Mouse (Mus musculus) neural tube, embryonic 15.5 days (tissue): ENCODE measurements around the gene Iqgap3. TPM values are rescaled to one million over a fixed set of nuclear protein-coding genes. Genes with fewer than 3 reads are reported as not detected.

Experiments
- ATAC-seq: fragments of 200-750 bp; cut with Nextera tagmentation; 2 replicates; pipeline ENCODE4 v1.8.0; 2017; ENCODE audit warnings: mild to moderate bottlenecking, moderate TSS enrichment, moderate library complexity; ENCODE audit not compliant: low FRiP score
- H3K27ac ChIP-seq: fragments of 300-500 bp; sonication (generic); replicated peaks from 2 replicates; pipeline ENCODE4 v1.5.1; 2015; ENCODE audit warnings: mild to moderate bottlenecking, inconsistent platforms
- H3K27me3 ChIP-seq: fragments of 300-500 bp; sonication (generic); replicated peaks from 2 replicates; pipeline ENCODE4 v1.6.1; 2015; ENCODE audit warnings: inconsistent platforms
- H3K36me3 ChIP-seq: fragments of 300-500 bp; sonication (generic); 2 replicates; pipeline ENCODE4 v1.6.1; 2015; ENCODE audit warnings: inconsistent platforms
- H3K4me1 ChIP-seq: fragments of 300-500 bp; sonication (generic); 2 replicates; pipeline ENCODE4 v1.6.1; 2015; ENCODE audit warnings: inconsistent platforms
- H3K4me2 ChIP-seq: fragments of 300-500 bp; sonication (generic); 2 replicates; pipeline ENCODE4 v1.6.1; 2015; ENCODE audit warnings: inconsistent platforms, mild to moderate bottlenecking, moderate library complexity
- H3K4me3 ChIP-seq: fragments of 300-500 bp; sonication (generic); replicated peaks from 2 replicates; pipeline ENCODE4 v1.5.1; 2015; ENCODE audit warnings: mild to moderate bottlenecking, inconsistent platforms
- H3K9ac ChIP-seq: fragments of 300-500 bp; sonication (generic); replicated peaks from 2 replicates; pipeline ENCODE4 v1.6.1; 2015; ENCODE audit warnings: mild to moderate bottlenecking, inconsistent platforms
- H3K9me3 ChIP-seq: fragments of 300-500 bp; sonication (generic); replicated peaks from 2 replicates; pipeline ENCODE4 v1.6.1; 2016; ENCODE audit warnings: inconsistent platforms
- WGBS: fragments of 180-500 bp; shearing (Covaris S2); methylation state at CpG from one replicate; pipeline ENCODE4 v1.1.7; 2015; ENCODE audit warnings: mixed read lengths; 5-methylcytosine and 5-hydroxymethylcytosine counted together
- polyA plus RNA-seq: library from polyadenylated mRNA; unstranded; fragments of >200 nt; fragmentation: Nextera tagmentation; extraction: Ambion mirVana; gene quantifications from 2 replicates; pipeline ENCODE4 v1.2.1, GENCODE M21; 2015

The Iqgap3 gene
- polyA plus RNA-seq = 2.8 and 4.9 TPM in 2 replicates

DNA sequence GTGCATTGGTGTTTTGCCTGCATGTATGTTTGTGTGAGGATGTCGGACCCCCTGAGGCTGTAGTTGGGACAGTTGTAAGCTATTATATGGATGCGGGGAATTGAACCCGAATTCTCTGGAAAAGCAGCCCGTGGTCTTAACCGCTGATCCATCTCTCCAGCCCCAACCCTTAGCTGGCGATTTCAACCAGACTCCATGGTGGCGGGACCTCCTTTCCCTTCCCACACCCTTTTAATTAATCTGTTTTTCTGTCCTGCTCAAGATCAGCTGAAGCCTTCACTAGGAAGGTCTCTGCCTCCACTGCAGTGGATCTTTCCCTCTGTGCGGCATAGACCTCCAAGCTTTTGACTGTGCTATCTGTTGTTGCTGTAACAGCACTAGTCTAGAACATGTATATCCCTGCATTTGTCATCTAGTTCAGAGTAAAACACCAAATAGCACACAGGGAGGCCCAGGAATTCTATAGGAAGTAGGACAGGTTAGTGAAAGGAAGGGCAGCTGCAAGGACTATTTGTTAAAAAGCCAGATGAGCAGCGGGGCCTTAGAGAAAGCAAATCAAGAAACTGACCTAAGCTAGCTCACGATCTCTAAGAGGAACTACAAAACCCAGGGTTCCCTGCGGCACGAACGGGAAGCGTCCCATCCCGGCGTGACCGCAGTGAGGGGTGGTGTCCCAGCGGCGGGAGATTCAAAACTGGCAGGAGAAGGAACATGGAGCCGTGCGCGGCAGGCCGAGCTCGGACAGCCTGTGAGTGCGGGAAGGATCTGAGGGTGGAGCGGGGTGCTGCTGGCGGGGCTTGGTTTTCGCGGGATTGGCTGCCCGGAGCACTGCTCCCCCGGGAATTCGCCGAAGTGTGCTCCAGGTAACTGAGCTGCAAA, at the start of gene Iqgap3:
Gene Iqgap3, plus strand, starts transcription at position 627 of the 879 bp plus-strand sequence.
- Histone ChIP-seq H3K9ac (peak within 1 kb of the TSS; percentile 41), H3K27me3 (no peaks in the 10 kb centered on the region), H3K27ac (peak within 1 kb of the TSS; percentile 42; the same call in 1 of the 2 replicates), H3K4me1 (peaks cover 16% of the 10 kb centered on the region), H3K4me2 (peak within 1 kb of the TSS; percentile 80), H3K9me3 (no peaks in the 10 kb centered on the region), H3K36me3 (no peaks in the 10 kb centered on the region), H3K4me3 (peak within 1 kb of the TSS; percentile 43)
- 20% methylated on average over 33 of the region's 33 CpGs for WGBS
- peak; percentile 93 for ATAC-seq

- H3K4me3 ChIP-seq = no peak overlapping the region
- no peaks in the 10 kb centered on the region for H3K36me3 ChIP-seq
- no peaks in the 10 kb centered on the region for H3K9me3 ChIP-seq
- no peak overlapping the region for H3K4me2 ChIP-seq
- H3K4me1 ChIP-seq = no peaks in the 10 kb centered on the region
- WGBS = 75% methylated on average over 5 of the region's 5 CpGs
- H3K27ac ChIP-seq = no peak overlapping the region
- H3K9ac ChIP-seq = no peak overlapping the region
- H3K27me3 ChIP-seq = peaks cover 47% of the 10 kb centered on the region
- no peak for ATAC-seq
Measured at GRCm38 (mm10) chr3:88033506-88033905, 48.3 kb upstream of the Iqgap3 start.

DNA sequence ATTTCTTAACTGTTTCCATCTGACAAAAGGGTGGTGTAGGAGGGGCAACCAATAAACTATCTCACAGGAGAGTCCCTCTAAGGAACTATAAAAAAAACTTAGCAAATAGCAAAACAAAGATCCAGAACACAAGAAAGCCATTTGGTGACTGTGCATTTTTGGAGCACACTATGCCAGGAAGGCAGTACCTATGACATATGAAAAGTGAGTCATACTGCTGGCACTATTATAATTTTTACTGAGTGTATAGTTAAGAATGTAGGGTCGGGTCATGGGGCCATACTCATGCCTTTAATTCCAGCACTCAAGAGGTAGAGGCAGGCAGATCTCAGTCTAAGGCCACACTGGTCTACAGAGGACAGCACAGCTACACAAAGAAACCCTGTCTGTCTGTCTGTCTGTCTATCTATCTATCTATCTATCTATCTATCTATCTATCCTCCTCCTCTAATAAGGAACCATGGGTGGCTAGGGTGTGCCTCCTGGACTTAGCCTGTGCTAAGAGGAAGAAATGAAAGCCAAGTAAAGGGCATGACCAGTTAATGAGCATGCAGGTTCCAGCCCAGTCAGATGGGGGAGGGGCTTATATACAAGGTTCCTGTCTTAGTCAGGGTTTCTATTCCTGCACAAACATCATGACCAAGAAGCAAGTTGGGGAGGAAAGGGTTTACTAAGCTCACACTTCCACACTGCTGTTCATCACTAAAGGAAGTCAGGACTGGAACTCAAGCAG, 46.0 kb upstream of the Iqgap3 start:
- H3K4me1 ChIP-seq = no peaks in the 10 kb centered on the region
- no peaks in the 10 kb centered on the region for H3K36me3 ChIP-seq
- 76% methylated on average over 1 of the region's 1 CpGs for WGBS
- no peak overlapping the region for H3K4me3 ChIP-seq
- H3K27ac ChIP-seq = no peak overlapping the region
- no peak overlapping the region for H3K4me2 ChIP-seq
- peaks cover 50% of the 10 kb centered on the region for H3K27me3 ChIP-seq
- no peak for ATAC-seq
- no peak overlapping the region for H3K9ac ChIP-seq
- H3K9me3 ChIP-seq = no peaks in the 10 kb centered on the region

- 11% methylated on average over 36 of the region's 36 CpGs for WGBS
- Histone ChIP-seq H3K36me3 (0 out of 2 replicates have a peak, but pooled peaks cover 4% of the 10 kb centered on the region), H3K9me3 (no peaks in the 10 kb centered on the region), H3K9ac (peak within 1 kb of the TSS; percentile 54), H3K4me2 (peak within 1 kb of the TSS; percentile 79), H3K4me1 (peaks cover 16% of the 10 kb centered on the region), H3K27ac (peak within 1 kb of the TSS; percentile 72), H3K4me3 (peak within 1 kb of the TSS; percentile 72), H3K27me3 (peaks cover 25% of the 10 kb centered on the region)
- peak; percentile 97 for ATAC-seq
Measured at GRCm38 (mm10) chr3:88042661-88043421, 38.9 kb upstream of the Iqgap3 start, which contains the start of gene Gpatch4. Gpatch4 (plus strand) TSS chr3:88043108.

DNA sequence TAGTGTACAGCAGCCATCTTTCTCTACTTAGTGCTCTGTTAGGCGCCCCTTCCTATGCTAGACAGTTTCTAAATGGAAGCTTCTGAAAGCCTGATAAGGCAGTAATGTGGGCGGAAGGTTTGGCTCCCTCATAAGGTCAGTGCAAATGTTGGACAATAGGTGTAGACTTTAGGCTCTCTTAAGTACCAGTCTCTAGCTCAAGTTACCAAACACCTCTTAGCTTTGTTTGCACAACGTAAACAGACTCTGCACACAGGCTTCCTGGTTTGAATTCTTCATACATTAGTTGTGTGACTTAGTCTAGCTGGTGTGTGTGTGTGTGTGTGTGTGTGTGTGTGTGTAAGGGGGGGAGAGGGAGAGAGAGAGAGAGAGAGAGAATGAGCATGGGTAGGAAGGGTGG, 32.2 kb upstream of the Iqgap3 start:
- Histone ChIP-seq H3K9me3 (no peaks in the 10 kb centered on the region), H3K36me3 (peaks cover 50% of the 10 kb centered on the region), H3K27ac (no peak overlapping the region), H3K27me3 (no peaks in the 10 kb centered on the region), H3K4me2 (no peak overlapping the region), H3K9ac (no peak overlapping the region), H3K4me1 (peaks cover 4% of the 10 kb centered on the region; the same call in 1 of the 2 replicates), H3K4me3 (no peak overlapping the region)
- ATAC-seq = no peak
- 92% methylated on average over 3 of the region's 3 CpGs for WGBS

DNA sequence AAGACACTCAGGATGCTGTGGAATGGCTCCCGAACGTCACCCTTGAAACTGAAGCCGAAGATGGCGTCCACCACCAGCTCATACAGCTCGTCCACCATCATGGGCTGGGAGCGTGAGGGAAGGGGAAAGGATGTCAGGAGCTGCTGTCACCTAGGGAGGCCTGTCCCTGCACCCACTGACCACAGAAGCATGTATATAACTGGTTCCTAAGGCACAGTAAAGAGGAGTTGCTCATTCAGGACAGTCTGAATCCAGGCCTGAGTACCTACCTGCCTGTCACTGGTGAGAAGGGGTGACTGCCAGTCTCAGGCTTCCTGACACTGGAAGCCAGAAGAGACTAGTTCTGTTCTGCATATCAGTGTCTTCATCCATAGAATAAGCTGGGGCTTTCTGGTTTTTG, 24.7 kb upstream of the Iqgap3 start:
- H3K4me2 ChIP-seq = peak overlapping the region; percentile 87
- WGBS = 85% methylated on average over 6 of the region's 6 CpGs
- no peaks in the 10 kb centered on the region for H3K27me3 ChIP-seq
- H3K4me3 ChIP-seq = peak overlapping the region; percentile 94
- H3K9ac ChIP-seq = peak overlapping the region; percentile 95; the same call in 1 of the 2 replicates
- H3K27ac ChIP-seq = no peak overlapping the region
- peaks cover 22% of the 10 kb centered on the region for H3K4me1 ChIP-seq
- no peaks in the 10 kb centered on the region for H3K9me3 ChIP-seq
- no peak for ATAC-seq
- H3K36me3 ChIP-seq = peaks cover 46% of the 10 kb centered on the region

DNA sequence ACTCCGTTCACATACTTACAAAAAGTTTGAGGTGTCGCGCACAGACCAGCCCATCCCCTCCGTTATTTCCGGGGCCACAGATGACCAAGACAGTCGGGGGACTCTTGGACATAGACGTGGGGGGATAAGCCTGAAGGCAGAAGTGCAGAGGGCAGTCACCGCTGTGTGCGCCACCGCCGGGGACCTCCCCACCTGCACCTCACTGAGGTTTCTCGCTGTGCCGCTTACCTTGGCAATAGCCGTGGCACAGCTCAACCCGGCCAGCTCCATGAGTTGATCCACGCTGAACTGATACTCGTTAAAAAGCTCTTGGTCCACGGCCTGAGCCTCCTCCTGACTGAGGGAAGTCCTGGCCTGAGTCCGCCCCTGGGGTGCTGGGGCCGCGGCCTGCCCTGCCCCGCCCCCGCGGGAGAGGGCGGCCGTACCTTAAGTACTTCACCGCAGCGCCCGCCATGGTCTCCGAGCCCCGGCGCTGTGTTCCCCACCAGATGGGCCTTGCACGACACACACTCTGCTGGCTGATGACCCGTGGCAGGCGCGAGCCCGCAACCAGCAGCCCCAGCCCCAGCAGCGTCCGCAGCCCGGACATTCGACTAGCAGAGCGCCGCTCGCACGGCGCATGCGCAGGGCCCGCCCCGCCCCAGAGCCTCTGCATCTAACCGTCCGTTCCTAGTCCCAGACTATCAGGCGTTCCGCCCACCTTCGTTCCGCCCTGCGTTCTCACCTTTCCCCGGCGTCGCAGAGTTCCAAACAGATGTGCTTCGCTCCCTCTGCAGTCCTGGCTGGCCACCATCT, 23.7 kb upstream of the Iqgap3 start, which contains the start of gene Naxe:
Gene Naxe, minus strand, starts transcription at position 594 of the 795 bp plus-strand sequence.
- WGBS = 1% methylated on average over 60 of the region's 60 CpGs
- H3K36me3 ChIP-seq = peaks cover 35% of the 10 kb centered on the region
- H3K4me3 ChIP-seq = peak within 1 kb of the TSS; percentile 94
- H3K9ac ChIP-seq = peak within 1 kb of the TSS; percentile 95
- peaks cover 22% of the 10 kb centered on the region for H3K4me1 ChIP-seq
- peak; percentile 95 for ATAC-seq
- peak within 1 kb of the TSS; percentile 87 for H3K4me2 ChIP-seq
- no peaks in the 10 kb centered on the region for H3K9me3 ChIP-seq
- H3K27me3 ChIP-seq = no peaks in the 10 kb centered on the region
- H3K27ac ChIP-seq = peak within 1 kb of the TSS; percentile 81

DNA sequence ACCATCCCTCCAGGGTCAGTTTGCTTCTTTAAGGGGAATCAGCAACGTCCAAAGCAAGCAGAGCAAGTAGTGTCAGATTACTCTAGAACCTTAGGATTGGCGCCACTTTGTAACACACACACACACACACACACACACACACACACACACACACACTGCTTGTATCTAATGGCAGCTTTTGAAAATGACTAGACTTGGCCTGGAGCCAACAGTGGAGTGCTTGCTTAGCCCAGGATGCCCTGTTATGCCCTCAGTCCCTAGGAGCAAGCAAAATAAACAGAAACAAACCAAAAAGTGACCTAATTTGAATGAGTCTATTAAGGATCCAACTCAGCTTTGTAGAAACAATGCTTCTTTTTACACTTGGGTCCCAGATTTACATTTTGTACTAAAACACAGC, 13.4 kb upstream of the Iqgap3 start:
- no peak overlapping the region for H3K4me2 ChIP-seq
- 63% methylated on average over 2 of the region's 2 CpGs for WGBS
- H3K4me1 ChIP-seq = no peaks in the 10 kb centered on the region
- no peak overlapping the region for H3K9ac ChIP-seq
- no peaks in the 10 kb centered on the region for H3K36me3 ChIP-seq
- H3K27ac ChIP-seq = no peak overlapping the region
- no peaks in the 10 kb centered on the region for H3K9me3 ChIP-seq
- ATAC-seq = no peak
- H3K4me3 ChIP-seq = no peak overlapping the region
- H3K27me3 ChIP-seq = peaks cover 6% of the 10 kb centered on the region; the same call in 1 of the 2 replicates

DNA sequence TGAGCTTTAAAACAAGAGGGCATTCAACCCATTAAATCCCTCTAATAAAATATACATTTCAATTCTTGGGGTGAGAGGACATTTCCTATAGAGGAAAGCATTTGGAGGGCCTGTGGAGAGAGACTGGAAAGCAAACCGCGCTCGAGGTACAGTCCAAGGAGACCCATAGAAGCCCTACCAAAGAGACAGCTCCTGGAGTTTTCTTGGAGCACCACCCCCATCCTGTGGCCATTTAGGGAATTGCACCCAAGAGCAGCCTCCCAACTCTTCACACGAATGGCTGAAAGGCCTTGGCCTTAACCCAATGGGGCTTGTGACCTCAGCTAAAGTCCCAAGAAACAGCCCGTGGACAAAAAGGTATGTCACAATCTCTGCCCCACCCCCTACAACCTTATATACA, 10.0 kb upstream of the Iqgap3 start:
- Histone ChIP-seq H3K9me3 (no peaks in the 10 kb centered on the region), H3K4me2 (no peak overlapping the region), H3K27ac (no peak overlapping the region), H3K9ac (no peak overlapping the region), H3K36me3 (no peaks in the 10 kb centered on the region), H3K4me1 (no peaks in the 10 kb centered on the region), H3K4me3 (no peak overlapping the region), H3K27me3 (peaks cover 6% of the 10 kb centered on the region; the same call in 1 of the 2 replicates)
- peak; percentile 65; the same call in 1 of the 2 replicates for ATAC-seq
- 2% methylated on average over 5 of the region's 5 CpGs for WGBS

DNA sequence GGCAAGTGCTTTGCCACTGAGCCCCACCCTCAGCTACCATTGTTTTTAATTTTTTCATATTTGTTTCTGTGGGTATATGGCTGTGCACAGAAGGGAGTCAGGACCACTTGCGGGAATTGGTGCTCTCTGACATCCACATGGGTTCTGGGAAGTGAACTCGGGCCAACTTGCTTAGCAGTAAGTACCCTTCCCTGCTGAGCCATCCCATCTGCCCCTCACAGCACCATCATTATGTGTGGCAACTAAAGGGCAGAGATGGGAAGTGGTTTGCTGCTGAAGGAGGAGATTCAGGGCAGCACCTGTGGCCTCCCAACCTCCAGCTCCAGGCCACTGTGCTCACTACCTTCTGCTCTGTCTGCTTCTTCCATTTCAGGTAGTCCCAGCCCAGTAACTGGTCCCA, 8.1 kb upstream of the Iqgap3 start:
- no peak overlapping the region for H3K4me2 ChIP-seq
- no peaks in the 10 kb centered on the region; the same call in 1 of the 2 replicates for H3K4me1 ChIP-seq
- no peaks in the 10 kb centered on the region for H3K9me3 ChIP-seq
- no peak overlapping the region for H3K9ac ChIP-seq
- peaks cover 6% of the 10 kb centered on the region; the same call in 1 of the 2 replicates for H3K27me3 ChIP-seq
- WGBS = 72% methylated on average over 2 of the region's 2 CpGs
- no peak overlapping the region for H3K27ac ChIP-seq
- no peak overlapping the region for H3K4me3 ChIP-seq
- no peak for ATAC-seq
- no peaks in the 10 kb centered on the region for H3K36me3 ChIP-seq
